Mouse (Mus musculus): Measurements from ENCODE around the gene Tbl3. TPM values are rescaled to one million over a fixed set of nuclear protein-coding genes. Genes with fewer than 3 reads are reported as not detected.
"Not testable (repeated sequence)": the region's sequence is repeated elsewhere in the genome, so short reads cannot be mapped to it uniquely, and the experiment has no call there.

The Tbl3 gene
- total RNA-seq, 2 experiments from 2014 or later, result 26.9 to 29.6 TPM

DNA sequence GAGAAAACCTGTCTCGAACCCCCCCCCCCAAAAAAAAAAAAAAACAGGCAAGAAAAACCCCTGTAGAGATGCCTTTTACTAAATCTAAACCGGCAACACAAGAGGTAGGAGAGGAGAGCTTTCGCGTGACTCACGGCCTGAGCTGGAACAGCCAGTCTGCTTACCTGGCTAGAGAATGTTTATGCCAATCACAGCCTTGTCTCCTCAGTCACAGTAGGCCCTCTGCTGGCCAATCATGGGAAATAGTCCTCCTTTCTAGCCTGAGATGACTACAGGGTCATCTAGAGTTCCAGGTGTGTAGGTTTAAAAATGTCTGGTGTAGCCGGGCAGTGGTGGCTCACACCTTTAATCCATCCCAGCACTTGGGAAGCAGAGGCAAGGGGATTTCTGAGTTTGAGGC, 40.0 kb downstream of the Tbl3 start:
- DNase-seq (ENCODE audit: low spot score in 2 of 2), result no peak

DNA sequence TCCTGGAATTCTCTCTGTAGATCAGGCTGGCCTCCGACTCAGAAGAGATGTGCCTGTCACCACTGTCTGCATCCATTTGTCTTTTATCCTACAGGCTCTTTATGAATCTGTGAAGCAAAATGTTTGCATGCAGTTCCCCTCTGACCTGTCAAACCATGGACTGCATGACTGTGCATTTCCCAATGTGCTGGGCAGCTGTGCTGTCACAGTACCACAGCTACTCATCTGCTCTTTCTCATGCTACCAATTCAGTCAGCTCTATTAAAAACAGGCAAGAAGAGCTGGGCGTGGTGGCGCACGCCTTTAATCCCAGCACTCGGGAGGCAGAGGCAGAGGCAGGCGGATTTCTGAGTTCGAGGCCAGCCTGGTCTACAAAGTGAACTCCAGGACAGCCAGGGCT, 40.4 kb downstream of the Tbl3 start:
- DNase-seq (ENCODE audit: low spot score in 2 of 2), result not testable (repeated sequence)
- intact Hi-C loops (cut with DNase I), result loop anchor here (5.0 kb wide), 2 partner anchors 35 to 120 kb away; partner anchors contain the start of genes Nthl1, Pkd1 and Tsc2

More for the DNA sequence above, 40.0 kb downstream of the Tbl3 start:
- intact Hi-C loops (cut with DNase I), result loop anchor here (5.0 kb wide), 2 partner anchors 35 to 120 kb away; partner anchors contain the start of genes Nthl1, Pkd1 and Tsc2

DNA sequence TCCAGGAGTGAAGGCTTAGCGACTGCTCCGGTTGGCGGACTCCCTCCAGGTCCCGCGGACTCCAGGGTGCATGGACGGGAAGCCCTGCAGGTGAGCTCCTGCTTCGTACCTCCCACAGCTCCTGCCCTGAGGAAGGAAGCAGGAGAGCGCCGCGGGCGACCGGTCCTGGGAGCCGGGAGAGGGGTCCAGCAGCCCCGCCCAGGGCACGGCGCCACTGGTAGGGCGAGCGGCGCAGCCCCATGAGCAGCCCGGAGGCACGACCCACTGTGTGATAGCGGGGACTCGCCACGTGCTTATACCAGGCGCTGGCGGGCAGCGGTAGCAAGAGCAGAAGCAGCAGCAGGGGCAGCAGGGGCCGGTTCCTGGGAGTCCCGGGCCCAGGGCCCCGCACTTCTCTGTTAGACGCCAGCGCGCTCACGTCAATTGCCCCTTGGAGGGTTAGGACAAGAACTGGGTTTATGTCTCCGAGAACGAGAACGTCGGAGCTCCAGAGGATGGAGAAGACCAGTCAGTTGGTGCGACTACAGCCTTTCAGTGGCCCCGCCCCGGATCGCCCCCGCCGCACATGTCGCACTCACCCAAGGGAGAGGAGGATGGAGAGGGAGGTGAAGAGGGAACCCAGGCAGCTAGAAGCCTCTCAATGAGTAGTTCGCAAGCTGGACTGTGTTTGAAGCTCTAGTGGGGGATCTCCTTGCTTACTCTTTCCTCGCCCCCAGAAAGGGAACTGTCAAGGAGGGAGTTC, 49.3 kb downstream of the Tbl3 start, which contains the start of gene Npw:
Gene Npw, minus strand, starts transcription at position 441 of the 742 bp plus-strand sequence.
- DNase-seq (ENCODE audit: low spot score in 2 of 2), result no peak
- intact Hi-C loops (cut with DNase I), result no loop called here

DNA sequence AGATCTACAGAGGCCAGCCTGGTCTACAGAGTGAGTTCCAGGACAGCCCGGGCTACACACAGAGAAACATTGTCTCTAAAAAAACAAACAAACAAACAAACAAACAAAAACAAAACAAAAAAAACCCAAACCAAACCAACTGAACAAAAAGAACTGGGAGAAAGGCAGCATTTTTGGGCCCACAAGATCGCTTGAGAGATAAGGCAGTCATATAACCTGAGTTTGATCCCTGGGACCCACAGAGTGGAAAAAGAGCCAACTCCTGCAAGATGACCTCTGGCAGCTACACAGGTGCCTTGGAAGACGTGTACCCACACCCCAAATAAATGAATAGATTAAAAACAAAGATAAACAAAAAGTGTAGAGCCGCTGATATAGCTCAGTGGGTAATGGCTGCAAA, 52.5 kb downstream of the Tbl3 start:
- DNase-seq (ENCODE audit: low spot score in 2 of 2), result no peak
- intact Hi-C loops (cut with DNase I), result loop anchor here (5.0 kb wide), 1 partner anchor 118 kb away; no protein-coding TSS in a partner anchor

DNA sequence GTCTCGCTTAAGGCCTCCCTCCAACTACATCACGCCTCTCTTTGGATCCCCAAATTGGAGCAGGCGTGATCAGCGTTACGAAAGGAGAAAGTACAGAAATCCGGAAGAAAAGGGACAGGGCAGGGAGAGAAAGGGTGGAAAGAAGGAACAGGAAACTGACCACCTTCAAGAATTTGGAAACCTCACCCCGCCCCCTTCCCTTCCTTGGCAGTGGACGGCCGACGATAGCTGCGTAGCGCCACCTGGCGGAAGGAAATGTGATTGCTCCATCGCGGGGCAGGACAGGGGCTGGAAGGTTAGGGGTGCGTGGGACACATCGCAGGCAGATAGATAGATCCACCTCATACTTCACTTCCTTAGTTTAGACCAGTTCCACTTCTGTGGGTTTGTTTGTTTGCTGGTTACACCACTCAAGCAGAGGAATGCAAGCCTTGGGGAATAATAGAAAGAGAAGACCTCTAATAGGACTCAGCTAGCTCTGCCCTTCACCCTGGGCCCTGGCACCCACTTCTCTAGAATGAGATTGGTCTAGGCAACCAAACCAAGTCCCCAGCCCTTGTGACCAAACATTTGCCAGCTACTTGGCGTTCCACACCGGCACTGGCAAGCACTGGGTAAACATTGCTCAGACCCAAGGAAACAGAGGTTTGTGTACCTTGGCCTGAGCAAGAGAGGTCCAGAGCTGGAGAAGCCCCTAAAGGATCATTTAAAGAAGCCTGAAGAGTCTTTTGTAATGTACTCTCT, 53.3 kb downstream of the Tbl3 start:
- intact Hi-C loops (cut with DNase I), result loop anchor here (2.0 to 5.0 kb wide), 2 partner anchors 21 to 117 kb away; partner anchors contain the start of genes Nthl1 and Tsc2
- no peak for DNase-seq (ENCODE audit: low spot score in 2 of 2)

DNA sequence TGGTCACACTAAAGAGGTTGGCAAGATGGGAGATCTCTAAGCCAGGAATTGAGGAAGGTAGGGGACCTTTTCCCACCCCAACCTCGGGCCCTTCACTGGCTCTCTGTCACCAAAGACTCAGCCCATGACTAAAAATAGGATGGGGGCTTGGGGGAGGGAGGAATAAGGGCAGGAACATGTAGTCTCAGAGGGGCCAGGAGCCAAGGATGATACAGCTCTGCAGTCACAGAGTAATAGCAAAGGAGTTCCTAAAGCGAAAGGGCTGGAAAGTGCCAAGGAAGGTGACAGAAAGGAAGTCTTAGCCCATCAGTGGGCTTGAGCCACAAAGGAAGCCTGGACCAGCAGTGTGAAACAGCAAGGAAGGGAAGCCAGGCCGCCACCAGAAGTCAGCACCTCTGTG, 55.6 kb downstream of the Tbl3 start:
- no peak for DNase-seq (ENCODE audit: low spot score in 2 of 2)
- intact Hi-C loops (cut with DNase I), result loop anchor here (2.0 to 5.0 kb wide), 2 partner anchors 19 to 115 kb away; partner anchors contain the start of genes Nthl1 and Tsc2

DNA sequence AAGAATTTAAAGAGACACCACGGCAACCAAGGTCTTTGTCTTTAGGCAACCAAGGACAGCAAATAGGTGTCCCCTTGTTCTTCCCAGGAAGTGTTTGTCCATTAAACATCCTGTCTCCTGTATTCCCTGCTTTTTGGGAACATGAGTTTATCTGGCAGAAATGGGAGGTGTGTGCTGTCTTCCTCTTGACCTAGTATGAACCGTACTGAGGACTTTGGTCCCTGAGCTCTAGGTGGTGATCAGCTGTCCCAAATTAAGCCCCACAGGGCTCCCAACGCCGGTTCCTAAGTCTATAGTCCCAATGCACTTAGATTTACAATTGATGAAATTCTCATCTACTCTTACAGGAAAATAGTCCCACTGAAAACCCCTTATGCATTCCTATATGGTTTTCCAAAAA, 56.7 kb downstream of the Tbl3 start:
- intact Hi-C loops (cut with DNase I), result loop anchor here (5.0 kb wide), 1 partner anchor 113 kb away; no protein-coding TSS in a partner anchor
- DNase-seq (ENCODE audit: low spot score in 2 of 2), result no peak

DNA sequence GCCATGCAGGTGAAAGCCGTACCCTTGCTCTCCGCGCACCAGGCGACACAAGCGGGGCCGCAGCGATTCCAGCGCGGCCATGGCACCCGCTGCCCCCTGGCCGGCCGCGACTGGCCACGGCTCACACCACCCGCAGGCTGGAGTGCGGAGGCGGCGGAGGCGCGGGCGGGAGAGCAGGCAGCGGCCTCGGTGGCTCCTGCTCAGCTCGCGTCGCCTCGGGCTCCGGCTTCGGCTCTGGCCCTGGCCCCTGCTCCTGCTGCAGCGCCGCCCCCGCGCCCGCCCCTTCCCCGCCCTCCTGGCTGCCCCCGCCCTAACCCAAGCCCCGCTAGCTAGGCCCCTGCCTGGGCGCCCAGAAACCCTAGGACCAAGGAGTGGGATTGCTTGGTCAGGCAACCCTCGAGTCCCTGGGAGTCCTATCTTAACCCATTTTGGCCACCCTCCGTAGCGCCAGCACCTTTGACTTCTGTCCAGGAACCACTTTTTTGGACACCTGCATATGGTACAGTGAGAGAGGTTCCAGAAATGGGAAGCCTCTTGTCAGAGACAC, 57.3 kb downstream of the Tbl3 start, which contains the start of gene Slc9a3r2:
Gene Slc9a3r2, minus strand, starts transcription at position 258 of the 547 bp plus-strand sequence.
- intact Hi-C loops (cut with DNase I), result loop anchor here (5.0 kb wide), 1 partner anchor 113 kb away; no protein-coding TSS in a partner anchor
- DNase-seq (ENCODE audit: low spot score in 2 of 2), result peak in 1 of 2 experiments; percentile 45

DNA sequence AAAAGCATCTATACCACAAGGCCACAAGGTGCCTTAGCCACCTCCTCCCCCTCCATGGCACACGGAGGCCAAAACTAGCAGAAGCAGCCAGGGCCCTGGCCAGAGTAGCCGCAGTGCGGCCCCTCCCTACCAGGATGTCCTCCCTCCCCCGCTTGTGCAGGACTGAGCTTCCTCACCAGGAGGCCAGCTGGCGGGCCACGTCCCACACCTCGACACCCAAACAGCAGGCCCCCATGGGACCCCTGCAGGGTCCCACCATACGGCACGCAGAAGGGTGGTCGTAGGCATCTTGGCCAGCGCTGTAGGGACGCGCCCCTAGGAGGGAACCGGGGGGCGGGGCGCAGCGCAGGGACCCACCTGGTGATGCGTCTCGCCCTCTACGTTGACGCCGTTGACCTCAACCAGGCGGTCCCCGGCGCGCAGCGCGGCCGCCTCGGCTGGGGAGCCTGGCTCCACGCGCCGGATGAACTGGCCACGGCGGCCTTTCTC, 57.8 kb downstream of the Tbl3 start:
- DNase-seq (ENCODE audit: low spot score in 2 of 2), result peak in 1 of 2 experiments; percentile 49
- intact Hi-C loops (cut with DNase I), result loop anchor here (5.0 kb wide), 1 partner anchor 112 kb away; no protein-coding TSS in a partner anchor

DNA sequence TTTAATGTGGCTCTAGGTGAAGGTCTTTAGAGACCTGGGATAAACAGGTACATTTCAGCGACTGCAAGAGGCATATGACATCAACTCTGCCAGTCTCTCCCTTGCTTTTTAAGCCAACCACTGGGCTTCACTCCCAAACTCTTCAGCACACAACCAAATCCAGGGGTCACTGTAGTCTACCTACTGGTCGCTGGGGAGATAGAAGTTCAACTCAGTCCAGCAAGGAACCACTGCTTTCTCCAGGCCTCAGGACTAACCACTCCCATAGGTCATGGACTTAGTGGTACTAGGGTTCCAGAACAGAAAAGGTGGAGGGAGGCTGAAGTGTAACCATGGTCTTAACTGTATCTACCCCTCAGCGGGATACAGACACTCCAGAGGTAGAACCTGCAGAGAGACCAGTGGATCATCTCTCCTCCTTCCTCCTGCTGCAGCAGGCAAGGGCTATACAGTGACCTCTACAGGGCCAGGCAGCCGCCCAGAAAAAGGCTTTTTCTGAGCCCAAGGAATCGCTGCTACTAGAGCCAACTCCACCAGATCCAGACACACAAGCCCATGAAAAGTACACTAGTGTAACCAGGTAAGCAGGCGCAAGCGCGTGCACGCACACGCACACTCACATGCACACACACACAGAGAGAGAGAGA, 58.6 kb downstream of the Tbl3 start:
- DNase-seq (ENCODE audit: low spot score in 2 of 2), result no peak
- intact Hi-C loops (cut with DNase I), result no loop called here

Other genes starting within 250 kb of the Tbl3 start
- 10 to 100 TPM; 26.2 to 40.9 TPM for gene E4f1, start 237.3 kb downstream of the Tbl3 start, total RNA-seq (2021)
- gene Pgp, start 237.3 kb downstream of the Tbl3 start, total RNA-seq (2021), result 10 to 100 TPM; 60.4 to 75.1 TPM
- 1 to 10 TPM in 1 of 2 experiments, under 1 TPM in 1; 0.86 to 1.1 TPM for gene Bricd5, start 233.8 kb downstream of the Tbl3 start, total RNA-seq (2021)
- gene Mlst8, start 228.6 kb downstream of the Tbl3 start, total RNA-seq (2021), result 10 to 100 TPM; 35.1 to 35.8 TPM
- 100 to 1,000 TPM; 110 to 140 TPM for gene Caskin1, start 219.1 kb downstream of the Tbl3 start, total RNA-seq (2021)
- 10 to 100 TPM; 69.6 to 95.6 TPM for gene Traf7, start 179.7 kb downstream of the Tbl3 start, total RNA-seq (2021)
- 10 to 100 TPM; 51.0 to 51.3 TPM for gene Rab26, start 173.4 kb downstream of the Tbl3 start, total RNA-seq (2021)
- gene Pkd1, start 157.8 kb downstream of the Tbl3 start, total RNA-seq (2021), result 10 to 100 TPM; 62.7 to 85.4 TPM
- gene Tsc2, start 75.0 kb downstream of the Tbl3 start, total RNA-seq (2021), result 100 to 1,000 TPM; 116 to 157 TPM
- gene Nthl1, start 75.0 kb downstream of the Tbl3 start, total RNA-seq (2021), result 1 to 10 TPM; 4.2 to 6.6 TPM
- 10 to 100 TPM; 51.0 to 51.2 TPM for gene Slc9a3r2, start 57.3 kb downstream of the Tbl3 start, total RNA-seq (2021)
- 1 to 10 TPM; 1.1 to 1.3 TPM for gene Npw, start 49.2 kb downstream of the Tbl3 start, total RNA-seq (2021)
- 10 to 100 TPM; 30.5 to 45.1 TPM for gene Zfp598, start 38.0 kb downstream of the Tbl3 start, total RNA-seq (2021)
- 100 to 1,000 TPM; 179 to 200 TPM for gene Syngr3, start 17.7 kb downstream of the Tbl3 start, total RNA-seq (2021)
- 10 to 100 TPM; 18.2 TPM for gene Gfer, start 11.5 kb downstream of the Tbl3 start, total RNA-seq (2021)
- gene Noxo1, start 11.4 kb downstream of the Tbl3 start, total RNA-seq (2021), result 1 to 10 TPM; 2.1 to 2.9 TPM
- not detected for gene Rnf151, start 10.4 kb upstream of the Tbl3 start, total RNA-seq (2021)
- gene Rps2, start 10.5 kb upstream of the Tbl3 start, total RNA-seq (2021), result 100 to 1,000 TPM; 291 to 312 TPM
- gene Ndufb10, start 16.8 kb upstream of the Tbl3 start, total RNA-seq (2021), result 100 to 1,000 TPM; 193 to 210 TPM
- gene Rpl3l, start 20.2 kb upstream of the Tbl3 start, total RNA-seq (2021), result under 1 TPM; 0.39 to 0.57 TPM
- 10 to 100 TPM; 36.4 to 46.7 TPM for gene Msrb1, start 29.0 kb upstream of the Tbl3 start, total RNA-seq (2021)
- under 1 TPM; 0.36 to 0.44 TPM for gene Hs3st6, start 45.3 kb upstream of the Tbl3 start, total RNA-seq (2021)
- gene Meiob, start 96.6 kb upstream of the Tbl3 start, total RNA-seq (2021), result not detected
- 100 to 1,000 TPM; 134 to 153 TPM for gene Hagh, start 132.5 kb upstream of the Tbl3 start, total RNA-seq (2021)
- gene Fahd1, start 142.7 kb upstream of the Tbl3 start, total RNA-seq (2021), result 10 to 100 TPM; 18.0 to 20.5 TPM
- not detected for gene Igfals, start 158.3 kb upstream of the Tbl3 start, total RNA-seq (2021)
- 10 to 100 TPM; 31.4 to 34.8 TPM for gene Nubp2, start 178.7 kb upstream of the Tbl3 start, total RNA-seq (2021)
- 10 to 100 TPM; 56.4 to 63.7 TPM for gene Spsb3, start 179.0 kb upstream of the Tbl3 start, total RNA-seq (2021)
- 10 to 100 TPM; 47.4 to 60.0 TPM for gene Eme2, start 187.4 kb upstream of the Tbl3 start, total RNA-seq (2021)
- gene Mrps34, start 187.5 kb upstream of the Tbl3 start, total RNA-seq (2021), result 10 to 100 TPM; 61.8 to 74.6 TPM
- gene Nme3, start 188.8 kb upstream of the Tbl3 start, total RNA-seq (2021), result 10 to 100 TPM; 41.4 to 54.3 TPM
- gene Mapk8ip3, start 229.3 kb upstream of the Tbl3 start, total RNA-seq (2021), result 100 to 1,000 TPM; 363 to 396 TPM

All from left cerebral cortex, postnatal 36 days (tissue).